Mouse (Mus musculus) liver, postnatal 0 days (tissue): Measurements from ENCODE around the gene Upk1a. TPM values are rescaled to one million over a fixed set of nuclear protein-coding genes. Genes with fewer than 3 reads are reported as not detected.

Source experiments
- ATAC-seq: fragments of 200-750 bp; cut with Nextera tagmentation; 2 replicates; pipeline ENCODE4 v1.8.0; 2017; ENCODE audit warnings: mild to moderate bottlenecking, moderate library complexity
- DNase-seq: peaks from one replicate; pipeline ENCODE4 v3.0.0-alpha.2; 2016
- H3K27ac ChIP-seq: fragments of 300-500 bp; sonication (generic); 2 replicates; pipeline ENCODE4 v1.5.1; 2014; ENCODE audit warnings: antibody characterized with exemption, moderate library complexity, mild to moderate bottlenecking, low read depth
- H3K27me3 ChIP-seq: fragments of 300-500 bp; sonication (generic); 2 replicates; pipeline ENCODE4 v1.6.1; 2014; ENCODE audit warnings: low read length, control low read depth, mixed read lengths; ENCODE audit not compliant: insufficient read depth
- H3K36me3 ChIP-seq: fragments of 300-500 bp; sonication (generic); replicated peaks from 2 replicates; pipeline ENCODE4 v1.6.1; 2014; ENCODE audit warnings: mild to moderate bottlenecking, control low read depth, low read length, moderate library complexity, mixed read lengths; ENCODE audit not compliant: insufficient read depth
- H3K4me1 ChIP-seq: fragments of 300-500 bp; sonication (generic); 2 replicates; pipeline ENCODE4 v1.6.1; 2014; ENCODE audit warnings: antibody characterized with exemption, mild to moderate bottlenecking, control low read depth; ENCODE audit not compliant: insufficient read depth
- H3K4me2 ChIP-seq: fragments of 300-500 bp; sonication (generic); 2 replicates; pipeline ENCODE4 v1.6.1; 2014; ENCODE audit warnings: low read depth, mild to moderate bottlenecking, low read length, moderate library complexity, mixed read lengths
- H3K4me3 ChIP-seq: fragments of 300-500 bp; sonication (generic); 2 replicates; pipeline ENCODE4 v1.5.1; 2014; ENCODE audit warnings: low read depth, low read length
- H3K9ac ChIP-seq: fragments of 300-500 bp; sonication (generic); replicated peaks from 2 replicates; pipeline ENCODE4 v1.6.1; 2014; ENCODE audit warnings: mild to moderate bottlenecking, moderate library complexity
- H3K9me3 ChIP-seq: fragments of 300-500 bp; sonication (generic); 2 replicates; pipeline ENCODE4 v1.6.1; 2016; ENCODE audit warnings: mild to moderate bottlenecking, control low read depth, low read length, mixed read lengths
- CTCF ChIP-seq: sonication (generic); IDR thresholded peaks from 2 replicates; pipeline ENCODE4 v1.5.1; 2016; ENCODE audit warnings: antibody characterized with exemption, low read depth
- EP300 ChIP-seq: IDR thresholded peaks from 2 replicates; pipeline ENCODE4 v1.6.1; 2016; ENCODE audit warnings: antibody characterized with exemption, low read depth, mild to moderate bottlenecking
- WGBS: fragments of 180-500 bp; shearing (Covaris S2); extraction: QIAGEN DNeasy Blood & Tissue Kit; methylation state at CpG from one replicate; pipeline ENCODE4 v1.1.7; 2014; ENCODE audit not compliant: insufficient replicate concordance; 5-methylcytosine and 5-hydroxymethylcytosine counted together
- polyA plus RNA-seq: library from polyadenylated mRNA; unstranded; fragments of >200 nt; fragmentation: Nextera tagmentation; extraction: Ambion mirVana; gene quantifications from 2 replicates; pipeline ENCODE4 v1.2.1, GENCODE M21; 2015

Upk1a gene
- polyA plus RNA-seq, 1 experiment from 2014 or later = 0.07 TPM

- Histone ChIP-seq H3K4me1 (peaks cover 22% of the 10 kb centered on the region; the same call in 1 of the 2 replicates), H3K27ac (peak overlapping the region; percentile 61; the same call in 1 of the 2 replicates)
Observed at GRCm38 (mm10) chr7:30590927-30591604, 21.6 kb downstream of the Upk1a start.

GRCm38 (mm10) chr7:30589435-30590301, 23.0 kb downstream of the Upk1a start:
- peaks cover 22% of the 10 kb centered on the region; the same call in 1 of the 2 replicates for H3K4me1 ChIP-seq
- peak; percentile 55 for ATAC-seq

More at GRCm38 (mm10) chr7:30590927-30591604, 21.6 kb downstream of the Upk1a start:
- H3K9ac ChIP-seq = no peak overlapping the region; the same call in 1 of the 2 replicates
- DNase-seq (no peak), ATAC-seq (no peak)
- 84% methylated on average over 9 of the region's 9 CpGs for WGBS
- H3K4me2 ChIP-seq = peak overlapping the region; percentile 88
- peaks cover 7% of the 10 kb centered on the region; the same call in 1 of the 2 replicates for H3K36me3 ChIP-seq
- no peaks in the 10 kb centered on the region for H3K27me3 ChIP-seq
- TF ChIP-seq EP300 = no peak
- no peak for TF ChIP-seq CTCF
- no peaks in the 10 kb centered on the region for H3K9me3 ChIP-seq
- peak overlapping the region; percentile 99; the same call in 1 of the 2 replicates for H3K4me3 ChIP-seq

DNA sequence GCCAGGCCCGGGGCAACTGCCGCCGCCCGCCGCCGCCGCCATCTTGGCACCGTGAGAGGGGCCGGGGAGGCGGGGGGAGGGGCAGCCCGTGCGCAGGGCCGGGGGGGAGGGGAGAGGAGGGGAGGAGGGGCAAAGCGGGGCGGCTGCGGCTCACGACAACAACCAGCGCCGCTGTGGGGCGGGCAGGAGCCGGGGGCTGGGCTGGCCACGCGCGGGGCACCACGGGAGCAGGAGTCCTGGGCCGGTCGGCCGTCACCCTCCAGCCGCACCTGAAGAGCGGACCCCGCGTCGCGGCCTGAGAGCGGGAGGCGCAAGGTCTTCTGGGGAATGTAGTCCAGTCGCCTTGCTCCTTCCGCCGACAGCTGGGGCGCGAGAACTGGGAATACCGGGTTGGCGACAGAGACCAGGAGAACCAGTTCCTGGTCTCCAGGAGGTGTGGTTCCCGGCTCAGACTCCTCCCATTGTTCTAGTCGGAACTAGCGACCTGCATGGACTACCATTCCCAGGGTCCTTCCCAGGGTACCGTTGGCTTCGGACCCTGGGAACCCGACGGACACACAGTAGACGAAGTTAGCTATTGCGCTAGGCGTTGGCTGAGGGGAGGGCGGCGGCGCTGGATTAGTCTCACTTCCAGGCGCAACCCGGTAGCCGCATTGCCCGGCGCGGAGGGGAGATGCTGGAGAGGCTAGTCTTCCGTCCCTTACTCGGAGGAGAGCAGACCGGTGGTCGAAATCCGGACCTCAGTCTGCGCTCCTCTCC, 23.8 kb downstream of the Upk1a start, which contains the start of gene Kmt2b:
Gene Kmt2b, minus strand, starts transcription at position 51 of the 759 bp plus-strand sequence.
- no peaks in the 10 kb centered on the region for H3K27me3 ChIP-seq
- H3K4me3 ChIP-seq = peak within 1 kb of the TSS; percentile 99
- H3K4me1 ChIP-seq = peaks cover 19% of the 10 kb centered on the region; the same call in 1 of the 2 replicates
- DNase-seq = peak; percentile 96
- TF ChIP-seq EP300 (no peak), CTCF (0 out of 2 replicates have a peak, but pooled peaks have one; percentile 6)
- H3K4me2 ChIP-seq = peak within 1 kb of the TSS; percentile 88
- H3K36me3 ChIP-seq = peaks cover 30% of the 10 kb centered on the region
- WGBS = under 1% methylated on average over 54 of the region's 68 CpGs
- peak within 1 kb of the TSS; percentile 99 for H3K9ac ChIP-seq
- peak; percentile 93 for ATAC-seq
- no peaks in the 10 kb centered on the region for H3K9me3 ChIP-seq
- peak within 1 kb of the TSS; percentile 97 for H3K27ac ChIP-seq

More at GRCm38 (mm10) chr7:30589435-30590301, 23.0 kb downstream of the Upk1a start:
- WGBS = 25% methylated on average over 40 of the region's 40 CpGs
- H3K4me2 ChIP-seq = peak overlapping the region; percentile 88
- TF ChIP-seq EP300 (no peak), CTCF (peak; percentile 96)
- H3K9me3 ChIP-seq = no peaks in the 10 kb centered on the region
- H3K27ac ChIP-seq = peak overlapping the region; percentile 97
- peaks cover 21% of the 10 kb centered on the region for H3K36me3 ChIP-seq
- H3K27me3 ChIP-seq = no peaks in the 10 kb centered on the region
- peak overlapping the region; percentile 99 for H3K9ac ChIP-seq
- H3K4me3 ChIP-seq = peak overlapping the region; percentile 99
- peak; percentile 89 for DNase-seq

DNA sequence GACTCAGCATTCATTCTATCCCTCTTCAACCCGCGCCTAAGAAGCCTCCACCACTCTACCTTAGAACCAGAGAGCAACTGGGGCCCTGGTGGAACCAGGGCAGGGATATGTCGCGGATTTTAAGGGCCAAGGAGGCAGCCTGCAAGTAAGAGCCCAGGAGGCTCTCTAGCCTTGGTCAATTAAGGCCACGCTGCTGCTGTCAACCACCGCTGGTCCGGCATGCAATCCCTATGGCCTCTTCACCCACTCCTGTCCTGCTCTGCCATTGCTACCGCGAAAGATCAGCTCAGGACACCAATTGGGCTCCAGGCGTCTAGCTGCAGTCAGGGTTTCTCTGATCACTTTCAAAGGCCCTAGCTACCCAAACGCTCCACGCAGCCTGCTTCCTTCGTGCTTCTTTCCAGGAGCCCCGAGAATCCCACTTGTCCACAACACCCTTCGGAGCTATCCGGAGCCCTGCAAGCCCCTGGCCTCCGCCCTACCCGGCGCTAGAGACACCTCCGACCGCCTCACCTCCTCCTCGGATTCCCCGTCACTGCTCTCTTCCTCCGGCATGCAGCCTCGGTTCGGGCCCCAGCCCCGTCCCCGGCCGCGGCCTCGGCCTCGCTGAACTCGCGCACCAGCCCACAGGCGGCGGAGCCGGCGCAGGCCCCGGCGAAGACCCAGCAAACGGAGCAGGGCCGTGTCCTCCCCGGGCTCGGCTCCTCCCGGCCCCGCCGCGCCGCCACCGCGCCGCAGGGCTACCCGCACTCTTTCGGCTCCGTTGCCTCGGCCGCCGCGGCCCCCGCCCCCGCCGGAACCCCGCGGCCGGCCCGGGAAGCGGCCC, 24.6 kb downstream of the Upk1a start:
- Histone ChIP-seq H3K9ac (peak overlapping the region; percentile 99), H3K36me3 (peaks cover 38% of the 10 kb centered on the region), H3K9me3 (no peaks in the 10 kb centered on the region), H3K4me3 (peak overlapping the region; percentile 99), H3K27ac (peak overlapping the region; percentile 97), H3K4me1 (peaks cover 19% of the 10 kb centered on the region; the same call in 1 of the 2 replicates), H3K27me3 (no peaks in the 10 kb centered on the region), H3K4me2 (peak overlapping the region; percentile 88)
- no peak for TF ChIP-seq EP300
- TF ChIP-seq CTCF = no peak
- peak; percentile 67 for DNase-seq
- under 1% methylated on average over 57 of the region's 67 CpGs for WGBS
- peak; percentile 7 for ATAC-seq

DNA sequence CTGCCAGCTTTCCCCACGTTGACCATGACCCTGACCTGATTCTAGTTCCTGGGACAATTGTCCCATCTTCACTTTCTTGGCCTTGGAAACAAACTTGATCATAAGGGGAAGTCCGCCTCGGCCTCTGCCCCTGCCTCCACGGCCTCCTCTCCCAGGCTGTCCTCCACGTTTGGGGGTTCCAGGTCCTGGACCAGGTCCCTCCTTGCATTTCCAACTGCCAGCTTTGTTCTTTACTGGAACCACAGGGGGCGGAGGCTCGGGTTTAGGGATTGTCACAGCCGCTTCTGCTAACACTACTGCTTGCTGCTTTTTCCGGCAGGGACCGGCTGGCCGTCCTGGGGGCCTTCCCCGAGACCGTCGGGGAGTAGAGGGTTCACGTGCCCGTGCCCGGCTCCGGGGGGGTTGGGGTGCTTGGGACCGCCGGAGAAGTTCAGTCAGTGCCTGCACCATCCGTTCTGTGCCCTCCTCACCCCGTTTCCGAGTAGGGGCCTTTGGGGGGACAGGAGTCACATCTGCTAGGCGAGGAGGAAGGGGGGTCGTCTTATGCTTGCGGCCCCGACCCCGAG, 26.1 kb downstream of the Upk1a start:
- ATAC-seq = no peak
- H3K9ac ChIP-seq = no peak overlapping the region; the same call in 1 of the 2 replicates
- peaks cover 53% of the 10 kb centered on the region for H3K36me3 ChIP-seq
- DNase-seq = no peak
- no peak overlapping the region for H3K4me3 ChIP-seq
- H3K27ac ChIP-seq = no peak overlapping the region
- TF ChIP-seq CTCF = no peak
- no peak for TF ChIP-seq EP300
- 91% methylated on average over 28 of the region's 28 CpGs for WGBS
- no peaks in the 10 kb centered on the region for H3K27me3 ChIP-seq
- 0 out of 2 replicates have a peak overlapping the region, but pooled peaks have one; percentile 88 for H3K4me2 ChIP-seq
- peaks cover 19% of the 10 kb centered on the region; the same call in 1 of the 2 replicates for H3K4me1 ChIP-seq
- no peaks in the 10 kb centered on the region for H3K9me3 ChIP-seq
